Mouse (Mus musculus): ENCODE results near the gene Atp1b2. TPM values are rescaled to one million over a fixed set of nuclear protein-coding genes. Genes with fewer than 3 reads are reported as not detected.
A peak's percentile ranks its signal among the peaks of the same experiment; 100 is the strongest.

Atp1b2 gene
- polyA plus RNA-seq (2014; fragmentation: Nextera tagmentation; extraction: Ambion mirVana): 22.0 and 31.5 TPM in 2 replicates

- peak within 1 kb of the TSS; percentile 48; the same call in 1 of the 2 replicates for H3K27ac ChIP-seq (ENCODE audit: low read depth, low read length)
- H3K4me3 ChIP-seq (ENCODE audit: low read depth, low read length): peak within 1 kb of the TSS; percentile 67
- peaks cover 9% of the 10 kb centered on the region for H3K36me3 ChIP-seq (ENCODE audit: control insufficient read depth, insufficient read depth, low read length)
- peak within 1 kb of the TSS; percentile 100 for H3K4me2 ChIP-seq (ENCODE audit: low read length)
- H3K4me1 ChIP-seq (ENCODE audit: control insufficient read depth, insufficient read depth, low read length): peaks cover 6% of the 10 kb centered on the region
- no peaks in the 10 kb centered on the region for H3K9me3 ChIP-seq (replicated peaks; ENCODE audit: control insufficient read depth, low read length)
- peak within 1 kb of the TSS; percentile 87 for H3K9ac ChIP-seq (ENCODE audit: low read length)
- WGBS: 3% methylated on average over 32 of the region's 32 CpGs
- DNase-seq (ENCODE audit: low spot score) (peak; percentile 96), ATAC-seq (peak; percentile 95)
- no peaks in the 10 kb centered on the region for H3K27me3 ChIP-seq (replicated peaks; ENCODE audit: control insufficient read depth, insufficient read depth, low read length)
Observed at GRCm38 (mm10) chr11:69605726-69606490, at the start of gene Atp1b2. TSS of gene Atp1b2 (minus strand) at chr11:69605942.

DNA sequence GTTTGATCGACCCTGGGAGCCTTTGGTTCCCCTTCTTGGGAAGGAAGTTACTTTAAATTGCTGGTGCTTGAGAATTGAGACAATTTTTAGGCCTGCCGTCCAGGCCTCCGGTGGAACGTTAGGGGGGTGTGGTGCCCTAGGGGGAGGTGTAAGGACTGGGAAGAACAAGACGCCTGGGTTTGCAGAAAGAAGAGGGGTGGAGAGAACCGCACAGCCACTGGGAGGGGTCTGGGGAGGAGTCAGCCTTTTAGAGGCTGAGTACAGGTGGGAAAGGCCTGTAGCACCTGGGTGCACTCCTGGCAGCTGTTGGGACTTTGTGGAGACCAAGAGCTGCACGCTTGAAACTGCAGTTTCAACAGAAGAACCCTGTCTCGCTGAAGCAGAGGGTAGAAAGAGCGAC, 49.0 kb upstream of the Atp1b2 start:
- H3K9me3 ChIP-seq (replicated peaks; ENCODE audit: control insufficient read depth, low read length): no peaks in the 10 kb centered on the region
- H3K36me3 ChIP-seq (ENCODE audit: control insufficient read depth, insufficient read depth, low read length): peaks cover 85% of the 10 kb centered on the region
- no peak overlapping the region for H3K4me3 ChIP-seq (ENCODE audit: low read depth, low read length)
- WGBS: 52% methylated on average over 9 of the region's 9 CpGs
- no peaks in the 10 kb centered on the region for H3K4me1 ChIP-seq (ENCODE audit: control insufficient read depth, insufficient read depth, low read length)
- H3K27me3 ChIP-seq (replicated peaks; ENCODE audit: control insufficient read depth, insufficient read depth, low read length): no peaks in the 10 kb centered on the region
- ATAC-seq (no peak), DNase-seq (ENCODE audit: low spot score) (no peak)
- no peak overlapping the region; the same call in 1 of the 2 replicates for H3K9ac ChIP-seq (ENCODE audit: low read length)
- H3K4me2 ChIP-seq (ENCODE audit: low read length): no peak overlapping the region
- H3K27ac ChIP-seq (ENCODE audit: low read depth, low read length): no peak overlapping the region

DNA sequence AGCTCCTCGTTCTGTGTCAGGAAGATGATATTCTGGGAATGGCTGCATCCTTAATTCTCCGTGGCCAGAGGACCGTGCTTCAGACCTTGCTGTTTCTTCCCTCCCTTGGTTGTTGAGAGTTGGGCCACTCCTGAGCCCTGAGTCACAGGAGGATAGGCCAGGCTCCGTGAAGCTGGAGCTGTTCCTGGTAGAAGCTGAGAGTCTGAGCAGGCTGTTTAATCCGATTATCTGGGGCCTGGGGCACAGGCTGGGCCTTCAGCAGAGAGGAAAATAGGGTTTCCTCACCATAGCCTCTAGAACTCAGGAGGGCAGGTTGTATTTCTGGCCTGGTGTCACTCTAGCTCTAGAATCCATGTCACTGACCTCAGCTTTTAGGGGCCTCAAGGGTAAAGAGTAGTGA, 47.7 kb upstream of the Atp1b2 start:
- no peak for DNase-seq (ENCODE audit: low spot score)
- H3K4me1 ChIP-seq (ENCODE audit: control insufficient read depth, insufficient read depth, low read length): no peaks in the 10 kb centered on the region
- H3K36me3 ChIP-seq (ENCODE audit: control insufficient read depth, insufficient read depth, low read length): peaks cover 90% of the 10 kb centered on the region
- H3K9ac ChIP-seq (ENCODE audit: low read length): no peak overlapping the region
- WGBS: 65% methylated on average over 5 of the region's 5 CpGs
- H3K27ac ChIP-seq (ENCODE audit: low read depth, low read length): no peak overlapping the region
- no peak overlapping the region for H3K4me2 ChIP-seq (ENCODE audit: low read length)
- no peaks in the 10 kb centered on the region for H3K9me3 ChIP-seq (replicated peaks; ENCODE audit: control insufficient read depth, low read length)
- H3K4me3 ChIP-seq (ENCODE audit: low read depth, low read length): no peak overlapping the region
- no peaks in the 10 kb centered on the region for H3K27me3 ChIP-seq (replicated peaks; ENCODE audit: control insufficient read depth, insufficient read depth, low read length)
- no peak for ATAC-seq

GRCm38 (mm10) chr11:69645860-69646259, 40.1 kb upstream of the Atp1b2 start:
- Histone ChIP-seq H3K9me3 (replicated peaks; ENCODE audit: control insufficient read depth, low read length) (no peaks in the 10 kb centered on the region), H3K27ac (ENCODE audit: low read depth, low read length) (no peak overlapping the region), H3K9ac (ENCODE audit: low read length) (no peak overlapping the region), H3K4me3 (ENCODE audit: low read depth, low read length) (no peak overlapping the region), H3K4me1 (ENCODE audit: control insufficient read depth, insufficient read depth, low read length) (no peaks in the 10 kb centered on the region), H3K36me3 (ENCODE audit: control insufficient read depth, insufficient read depth, low read length) (peaks cover 97% of the 10 kb centered on the region), H3K4me2 (ENCODE audit: low read length) (no peak overlapping the region), H3K27me3 (replicated peaks; ENCODE audit: control insufficient read depth, insufficient read depth, low read length) (no peaks in the 10 kb centered on the region)
- 96% methylated on average over 5 of the region's 5 CpGs for WGBS
- ATAC-seq (no peak), DNase-seq (ENCODE audit: low spot score) (no peak)

GRCm38 (mm10) chr11:69635471-69635870, 29.7 kb upstream of the Atp1b2 start:
- Histone ChIP-seq H3K4me2 (ENCODE audit: low read length) (0 out of 2 replicates have a peak overlapping the region, but pooled peaks have one; percentile 16), H3K4me1 (ENCODE audit: control insufficient read depth, insufficient read depth, low read length) (peaks cover 17% of the 10 kb centered on the region), H3K9ac (ENCODE audit: low read length) (no peak overlapping the region), H3K27ac (ENCODE audit: low read depth, low read length) (no peak overlapping the region), H3K4me3 (ENCODE audit: low read depth, low read length) (no peak overlapping the region), H3K27me3 (replicated peaks; ENCODE audit: control insufficient read depth, insufficient read depth, low read length) (no peaks in the 10 kb centered on the region), H3K36me3 (ENCODE audit: control insufficient read depth, insufficient read depth, low read length) (peaks cover 24% of the 10 kb centered on the region), H3K9me3 (replicated peaks; ENCODE audit: control insufficient read depth, low read length) (no peaks in the 10 kb centered on the region)
- 85% methylated on average over 3 of the region's 3 CpGs for WGBS
- ATAC-seq (no peak), DNase-seq (ENCODE audit: low spot score) (no peak)

- ATAC-seq (peak; percentile 65), DNase-seq (ENCODE audit: low spot score) (no peak)
- H3K4me2 ChIP-seq (ENCODE audit: low read length): peak overlapping the region; percentile 77
- no peaks in the 10 kb centered on the region for H3K27me3 ChIP-seq (replicated peaks; ENCODE audit: control insufficient read depth, insufficient read depth, low read length)
- peak overlapping the region; percentile 94 for H3K4me3 ChIP-seq (ENCODE audit: low read depth, low read length)
- peak overlapping the region; percentile 94 for H3K27ac ChIP-seq (ENCODE audit: low read depth, low read length)
- H3K4me1 ChIP-seq (ENCODE audit: control insufficient read depth, insufficient read depth, low read length): peaks cover 17% of the 10 kb centered on the region
- peaks cover 7% of the 10 kb centered on the region; the same call in 1 of the 2 replicates for H3K36me3 ChIP-seq (ENCODE audit: control insufficient read depth, insufficient read depth, low read length)
- no peaks in the 10 kb centered on the region for H3K9me3 ChIP-seq (replicated peaks; ENCODE audit: control insufficient read depth, low read length)
- peak overlapping the region; percentile 93 for H3K9ac ChIP-seq (ENCODE audit: low read length)
- under 1% methylated on average over 38 of the region's 50 CpGs for WGBS
Observed at GRCm38 (mm10) chr11:69633128-69633866, 27.6 kb upstream of the Atp1b2 start.

DNA sequence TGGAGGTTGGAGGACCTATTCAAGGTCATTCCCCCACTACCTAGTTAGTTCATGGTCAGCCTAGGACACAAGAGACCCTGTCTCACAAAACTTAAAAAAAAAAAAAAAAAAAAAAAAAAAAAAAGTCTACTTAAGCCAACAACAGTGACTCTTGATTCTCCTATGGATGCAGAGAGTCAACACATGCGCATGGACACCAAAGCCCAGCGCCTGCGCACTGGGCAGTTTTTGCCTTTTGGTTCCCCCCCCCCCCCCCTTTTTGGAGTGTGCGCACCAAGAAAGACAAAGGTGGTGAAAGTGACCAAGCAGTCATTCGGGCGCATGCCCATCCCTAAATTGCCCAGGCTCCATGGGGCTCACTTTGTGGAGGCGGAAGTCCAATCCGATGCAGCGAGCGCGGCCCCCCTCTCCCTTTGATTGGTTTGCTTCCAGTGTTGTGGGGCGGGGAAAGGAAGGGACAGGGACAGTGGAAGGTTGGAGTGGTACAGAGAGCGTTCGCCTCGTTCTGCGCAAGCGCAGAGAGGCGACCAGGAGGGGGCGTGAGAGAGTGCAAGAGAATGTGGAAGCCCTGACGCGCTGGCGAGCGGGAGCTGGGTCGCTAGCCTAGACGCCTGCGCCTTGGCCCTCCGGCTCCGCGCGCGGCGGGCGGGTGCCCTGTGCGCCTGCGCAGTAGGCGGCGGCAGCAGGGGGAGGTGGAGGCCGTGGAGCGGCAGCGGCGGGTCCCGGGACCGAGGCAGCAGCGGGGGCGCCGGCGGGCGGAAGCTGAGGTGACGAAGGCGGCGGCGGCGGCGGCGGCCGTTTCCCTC, 26.7 kb upstream of the Atp1b2 start, which contains the start of gene Fxr2:
Fxr2 (plus strand) TSS at position 707 of the 806 bp plus-strand sequence.
- Histone ChIP-seq H3K27ac (ENCODE audit: low read depth, low read length) (peak within 1 kb of the TSS; percentile 94), H3K4me2 (ENCODE audit: low read length) (peak within 1 kb of the TSS; percentile 77), H3K27me3 (replicated peaks; ENCODE audit: control insufficient read depth, insufficient read depth, low read length) (no peaks in the 10 kb centered on the region), H3K9me3 (replicated peaks; ENCODE audit: control insufficient read depth, low read length) (no peaks in the 10 kb centered on the region), H3K9ac (ENCODE audit: low read length) (peak within 1 kb of the TSS; percentile 93), H3K4me1 (ENCODE audit: control insufficient read depth, insufficient read depth, low read length) (peaks cover 17% of the 10 kb centered on the region), H3K36me3 (ENCODE audit: control insufficient read depth, insufficient read depth, low read length) (peaks cover 4% of the 10 kb centered on the region; the same call in 1 of the 2 replicates), H3K4me3 (ENCODE audit: low read depth, low read length) (peak within 1 kb of the TSS; percentile 94)
- under 1% methylated on average over 54 of the region's 56 CpGs for WGBS
- ATAC-seq (peak; percentile 98), DNase-seq (ENCODE audit: low spot score) (peak; percentile 100)

DNA sequence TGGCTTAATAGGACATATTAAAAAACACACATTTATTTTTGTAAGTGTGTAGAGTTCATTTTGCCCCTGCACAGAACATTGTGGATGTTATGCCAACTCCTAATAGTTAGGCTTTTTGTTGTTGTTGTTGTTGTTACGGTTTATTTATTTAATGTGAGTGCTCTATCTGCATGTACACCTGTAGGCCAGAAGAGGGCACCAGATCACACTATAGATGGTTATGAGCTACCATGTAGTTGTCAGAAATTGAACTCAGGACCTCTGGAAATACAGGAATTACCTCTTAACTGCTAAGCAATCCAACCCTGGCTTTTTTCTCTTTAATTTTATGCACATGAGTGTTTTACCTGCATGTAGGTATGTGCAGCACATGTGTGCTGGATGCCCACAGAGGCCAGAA, 24.1 kb upstream of the Atp1b2 start:
- H3K4me3 ChIP-seq (ENCODE audit: low read depth, low read length): no peak overlapping the region
- DNase-seq (ENCODE audit: low spot score) (peak; percentile 51), ATAC-seq (no peak)
- H3K27ac ChIP-seq (ENCODE audit: low read depth, low read length): no peak overlapping the region
- WGBS: 68% methylated on average over 1 of the region's 1 CpGs
- no peaks in the 10 kb centered on the region for H3K27me3 ChIP-seq (replicated peaks; ENCODE audit: control insufficient read depth, insufficient read depth, low read length)
- no peak overlapping the region for H3K9ac ChIP-seq (ENCODE audit: low read length)
- peaks cover 8% of the 10 kb centered on the region for H3K4me1 ChIP-seq (ENCODE audit: control insufficient read depth, insufficient read depth, low read length)
- H3K36me3 ChIP-seq (ENCODE audit: control insufficient read depth, insufficient read depth, low read length): no peaks in the 10 kb centered on the region
- no peak overlapping the region for H3K4me2 ChIP-seq (ENCODE audit: low read length)
- H3K9me3 ChIP-seq (replicated peaks; ENCODE audit: control insufficient read depth, low read length): no peaks in the 10 kb centered on the region
